In genomic region chr14:54192462-54192847, GRCm38 (mm10) we compare ENCODE assay signal across 10 mouse cellular contexts.
DNase-seq lines count a peak whose midpoint lies in the region; ATAC-seq lines count a peak whose summit lies in the region.
"Had no signal": no experiment of that assay in that cellular context is flagged by ENCODE, and none has a peak within 500 bp of the region (broad histone marks: within the 10 kb centered on the region; RNA-seq: fewer than 3 reads in every experiment).

No protein-coding gene starts in this region.

- no peak overlapping the region for H3K9ac ChIP-seq in heart, embryonic 12.5 days
- H3K9ac ChIP-seq in intestine, embryonic 16.5 days (ENCODE audit: low read depth, low read length): no peak overlapping the region
- no peak overlapping the region for H3K9ac ChIP-seq in stomach, embryonic 14.5 days (replicated peaks; ENCODE audit: low read depth, low read length)

- WGBS in heart, embryonic 12.5 days: 65% methylated on average over 3 of the region's 3 CpGs
- 48% methylated on average over 3 of the region's 3 CpGs for WGBS in intestine, embryonic 16.5 days
- WGBS in stomach, embryonic 14.5 days: 40% methylated on average over 3 of the region's 3 CpGs

- H3K27ac ChIP-seq in heart, embryonic 12.5 days (ENCODE audit: poor library complexity, severe bottlenecking): no peak overlapping the region
- no peak overlapping the region for H3K27ac ChIP-seq in intestine, embryonic 16.5 days (ENCODE audit: low read length)
- H3K27ac ChIP-seq in stomach, embryonic 14.5 days (ENCODE audit: low read length): no peak overlapping the region; the same call in 1 of the 2 replicates

- no peaks in the 10 kb centered on the region for H3K36me3 ChIP-seq in heart, embryonic 12.5 days
- H3K36me3 ChIP-seq in intestine, embryonic 16.5 days (ENCODE audit: control insufficient read depth, insufficient read depth, low read length): no peaks in the 10 kb centered on the region
- no peaks in the 10 kb centered on the region for H3K36me3 ChIP-seq in stomach, embryonic 14.5 days (ENCODE audit: control insufficient read depth, insufficient read depth, low read length)

- H3K4me2 ChIP-seq in heart, embryonic 12.5 days: no peak overlapping the region
- no peak overlapping the region for H3K4me2 ChIP-seq in intestine, embryonic 16.5 days (ENCODE audit: low read depth, low read length)
- H3K4me2 ChIP-seq in stomach, embryonic 14.5 days (replicated peaks; ENCODE audit: low read depth, low read length): no peak overlapping the region

- no peak for ATAC-seq in heart, embryonic 12.5 days (ENCODE audit: insufficient number of reproducible peaks, low FRiP score)
- ATAC-seq in intestine, embryonic 16.5 days: peak; percentile 49
- ATAC-seq in stomach, embryonic 14.5 days (ENCODE audit: insufficient number of reproducible peaks, insufficient read depth, low FRiP score, low read depth): peak; percentile 68; the same call in 1 of the 2 replicates
- no peak for ATAC-seq in megakaryocyte progenitor cell, adult 5-6 weeks (replicated peaks; ENCODE audit: poor library complexity)

- no peaks in the 10 kb centered on the region for H3K27me3 ChIP-seq in heart, embryonic 12.5 days (replicated peaks)
- H3K27me3 ChIP-seq in intestine, embryonic 16.5 days (replicated peaks; ENCODE audit: control insufficient read depth, insufficient read depth, low read length): no peaks in the 10 kb centered on the region
- no peaks in the 10 kb centered on the region for H3K27me3 ChIP-seq in stomach, embryonic 14.5 days (ENCODE audit: control insufficient read depth, insufficient read depth, low read length)

- no peaks in the 10 kb centered on the region for H3K9me3 ChIP-seq in heart, embryonic 12.5 days (replicated peaks)
- no peaks in the 10 kb centered on the region for H3K9me3 ChIP-seq in intestine, embryonic 16.5 days (ENCODE audit: control insufficient read depth, low read length)
- H3K9me3 ChIP-seq in stomach, embryonic 14.5 days (ENCODE audit: control insufficient read depth, low read depth, low read length): no peaks in the 10 kb centered on the region
- H3K9me3 ChIP-seq: megakaryocyte, embryonic 14.5 days had no signal

- no peak overlapping the region for H3K4me3 ChIP-seq in heart, embryonic 12.5 days
- H3K4me3 ChIP-seq in intestine, embryonic 16.5 days (ENCODE audit: low read length): no peak overlapping the region
- H3K4me3 ChIP-seq in stomach, embryonic 14.5 days (ENCODE audit: low read depth, low read length): no peak overlapping the region
- H3K4me3 ChIP-seq: megakaryocyte, embryonic 14.5 days had no signal

- peaks cover 62% of the 10 kb centered on the region for H3K4me1 ChIP-seq in heart, embryonic 12.5 days (replicated peaks)
- peaks cover 18% of the 10 kb centered on the region for H3K4me1 ChIP-seq in intestine, embryonic 16.5 days (ENCODE audit: control insufficient read depth, insufficient read depth, low read length)
- peaks cover 22% of the 10 kb centered on the region; the same call in 1 of the 2 replicates for H3K4me1 ChIP-seq in stomach, embryonic 14.5 days (ENCODE audit: control insufficient read depth, insufficient read depth, low read length)
- H3K4me1 ChIP-seq: megakaryocyte, embryonic 14.5 days had no signal

- peak; percentile 93 for DNase-seq in heart, adult 11 months
- DNase-seq in right cerebral cortex, postnatal 10 days (ENCODE audit: low spot score in 2 of 2): peak; percentile 69 to 75
- DNase-seq in right cerebral cortex, postnatal 25 days: no peak
- DNase-seq in embryo, embryonic 11 days: no peak
- DNase-seq: spleen, adult 18-20 months had no signal

Comparison
In these comparisons a context has a peak if more than half of its experiments do, and no peak if none do; other contexts are left out.
1. DNase-seq: peak in heart, adult 11 months (single experiment) and right cerebral cortex, postnatal 10 days (2 of 2); none in right cerebral cortex, postnatal 25 days (single experiment) and embryo, embryonic 11 days (single experiment).
2. ATAC-seq: peak in intestine, embryonic 16.5 days (single experiment) and stomach, embryonic 14.5 days (single experiment); none in heart, embryonic 12.5 days (single experiment) and megakaryocyte progenitor cell, adult 5-6 weeks (single experiment).